Mouse (Mus musculus): ENCODE measurements around the gene Ipo4. TPM values are rescaled to one million over a fixed set of nuclear protein-coding genes. Genes with fewer than 3 reads are reported as not detected.

The Ipo4 gene
- polyA plus RNA-seq (2015; fragmentation: Nextera tagmentation; extraction: Ambion mirVana) = 23.4 and 24.6 TPM in 2 replicates

DNA sequence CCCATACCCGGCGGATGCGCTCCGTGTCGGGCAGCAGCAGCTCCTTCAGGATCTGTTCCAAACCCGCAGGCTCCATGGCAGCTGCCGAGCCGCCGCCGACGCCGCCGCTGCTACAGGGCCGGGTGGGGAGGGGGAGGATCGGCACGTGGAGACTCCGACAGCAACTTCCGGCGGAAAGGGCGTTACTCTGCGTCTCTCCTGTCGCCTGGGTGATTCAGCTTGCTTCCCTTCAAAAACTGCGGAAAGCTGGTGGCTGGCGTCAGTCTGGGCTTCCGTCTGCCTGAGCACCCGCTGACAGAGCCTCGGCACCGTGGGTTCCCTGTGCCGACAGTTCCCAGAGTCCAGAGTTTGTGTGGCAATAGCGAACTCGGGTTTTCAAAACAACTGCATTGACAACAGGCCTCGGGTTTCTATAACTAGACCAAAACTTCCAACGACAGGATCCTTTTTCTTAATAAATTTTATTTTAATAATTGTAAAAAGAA lies at the start of gene Ipo4:
Gene Ipo4 (minus strand): TSS at position 435 of the 485 bp plus-strand sequence.
- peak within 1 kb of the TSS; percentile 49; the same call in 1 of the 2 replicates for H3K27ac ChIP-seq (ENCODE audit: low read length)
- peak within 1 kb of the TSS; percentile 60 for H3K9ac ChIP-seq (ENCODE audit: low read depth, low read length)
- H3K27me3 ChIP-seq (ENCODE audit: control insufficient read depth, insufficient read depth, low read depth, low read length) = no peaks in the 10 kb centered on the region
- ATAC-seq (ENCODE audit: low read depth) = peak; percentile 82
- H3K4me1 ChIP-seq (ENCODE audit: control insufficient read depth, low read depth, low read length) = peaks cover 12% of the 10 kb centered on the region
- H3K4me3 ChIP-seq (ENCODE audit: low read depth, low read length) = peak within 1 kb of the TSS; percentile 65
- H3K9me3 ChIP-seq (replicated peaks; ENCODE audit: control insufficient read depth, low read length) = no peaks in the 10 kb centered on the region
- 1% methylated on average over 33 of the region's 33 CpGs for WGBS (ENCODE audit: insufficient replicate concordance)
- peak within 1 kb of the TSS; percentile 93 for H3K4me2 ChIP-seq (ENCODE audit: low read depth, low read length)
- H3K36me3 ChIP-seq (ENCODE audit: control insufficient read depth, insufficient read depth) = peaks cover 27% of the 10 kb centered on the region

DNA sequence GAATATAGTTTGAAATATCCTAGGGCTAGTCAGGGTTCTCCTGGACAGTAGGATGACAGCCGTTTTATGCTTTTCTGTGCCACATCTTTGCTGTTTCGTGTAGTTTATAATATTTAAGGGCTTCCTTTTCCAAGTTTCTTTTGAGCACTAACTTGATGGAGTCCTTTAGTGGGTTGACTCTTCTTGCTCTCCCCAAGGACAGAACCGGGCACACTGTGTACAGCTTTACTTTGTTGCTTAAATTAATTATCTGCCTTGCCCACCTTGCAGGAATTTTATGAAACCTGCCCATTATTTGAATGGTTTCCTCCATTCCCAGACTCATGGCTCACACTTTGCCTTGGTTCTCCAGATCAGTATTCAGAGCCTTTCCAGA lies 46.3 kb upstream of the Ipo4 start:
- Histone ChIP-seq H3K4me2 (ENCODE audit: low read depth, low read length) (peak overlapping the region; percentile 83), H3K4me1 (ENCODE audit: control insufficient read depth, low read depth, low read length) (peaks cover 13% of the 10 kb centered on the region), H3K36me3 (ENCODE audit: control insufficient read depth, insufficient read depth) (peaks cover 30% of the 10 kb centered on the region), H3K27ac (ENCODE audit: low read length) (peak overlapping the region; percentile 95), H3K9ac (ENCODE audit: low read depth, low read length) (peak overlapping the region; percentile 82), H3K9me3 (replicated peaks; ENCODE audit: control insufficient read depth, low read length) (no peaks in the 10 kb centered on the region), H3K27me3 (ENCODE audit: control insufficient read depth, insufficient read depth, low read depth, low read length) (no peaks in the 10 kb centered on the region), H3K4me3 (ENCODE audit: low read depth, low read length) (peak overlapping the region; percentile 74)
- WGBS (ENCODE audit: insufficient replicate concordance) = 11% methylated on average over 3 of the region's 3 CpGs
- no peak for ATAC-seq (ENCODE audit: low read depth)

DNA sequence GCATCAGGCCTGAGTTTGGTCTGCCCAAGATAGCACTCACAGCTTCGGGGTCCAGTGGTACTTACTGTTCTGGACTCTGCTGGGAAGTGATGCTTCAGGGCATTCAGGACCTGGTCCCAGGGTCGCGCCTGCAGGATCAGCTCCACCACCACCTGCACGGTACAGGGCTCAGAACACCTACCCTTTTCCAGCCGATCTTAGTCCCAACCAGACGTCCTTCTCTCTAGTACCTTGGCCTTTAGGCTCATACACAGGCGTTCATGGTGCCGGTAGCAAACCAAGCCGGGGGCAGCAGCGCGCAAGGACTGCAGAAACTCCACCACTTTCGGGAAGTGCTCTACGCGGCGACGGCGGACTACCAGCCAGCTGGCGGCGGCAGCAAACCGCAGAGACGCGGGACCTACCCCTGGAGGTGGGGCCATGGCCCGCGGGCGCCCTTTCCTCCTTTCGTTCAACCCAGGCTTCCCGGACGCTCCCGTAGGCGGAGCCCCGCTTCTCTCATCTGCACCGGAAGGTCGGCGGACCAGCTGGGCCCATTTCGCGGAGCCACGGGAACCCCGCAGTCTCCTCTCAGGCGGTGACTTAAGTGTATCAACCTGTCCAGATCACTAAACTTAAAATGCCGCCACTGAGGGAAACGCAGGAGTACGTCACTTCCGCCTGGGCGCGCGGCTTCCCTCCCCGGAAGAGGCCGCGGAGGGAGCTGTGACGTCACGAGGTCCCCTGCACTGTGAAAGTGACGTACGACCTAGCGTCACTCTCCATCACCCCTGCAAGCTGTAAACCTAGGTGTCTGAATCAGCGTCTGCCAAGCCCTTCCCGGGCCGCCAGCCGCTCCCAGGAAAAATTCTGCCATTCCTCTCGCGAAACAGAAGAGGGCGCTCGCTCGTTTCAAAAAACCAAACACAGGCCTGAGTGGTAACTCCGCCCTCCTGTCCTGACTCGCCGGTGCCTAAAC lies 45.7 kb upstream of the Ipo4 start, which contains the start of gene Tinf2:
Gene Tinf2 (minus strand): TSS at position 661 of the 958 bp plus-strand sequence.
- H3K4me2 ChIP-seq (ENCODE audit: low read depth, low read length) = peak within 1 kb of the TSS; percentile 83
- peak within 1 kb of the TSS; percentile 95 for H3K27ac ChIP-seq (ENCODE audit: low read length)
- H3K4me3 ChIP-seq (ENCODE audit: low read depth, low read length) = peak within 1 kb of the TSS; percentile 74
- peaks cover 37% of the 10 kb centered on the region for H3K36me3 ChIP-seq (ENCODE audit: control insufficient read depth, insufficient read depth)
- ATAC-seq (ENCODE audit: low read depth) = peak; percentile 96
- under 1% methylated on average over 66 of the region's 66 CpGs for whole genome bisulfite sequencing (ENCODE audit: insufficient replicate concordance)
- peaks cover 13% of the 10 kb centered on the region for H3K4me1 ChIP-seq (ENCODE audit: control insufficient read depth, low read depth, low read length)
- H3K27me3 ChIP-seq (ENCODE audit: control insufficient read depth, insufficient read depth, low read depth, low read length) = no peaks in the 10 kb centered on the region
- H3K9ac ChIP-seq (ENCODE audit: low read depth, low read length) = peak within 1 kb of the TSS; percentile 82
- H3K9me3 ChIP-seq (replicated peaks; ENCODE audit: control insufficient read depth, low read length) = no peaks in the 10 kb centered on the region

DNA sequence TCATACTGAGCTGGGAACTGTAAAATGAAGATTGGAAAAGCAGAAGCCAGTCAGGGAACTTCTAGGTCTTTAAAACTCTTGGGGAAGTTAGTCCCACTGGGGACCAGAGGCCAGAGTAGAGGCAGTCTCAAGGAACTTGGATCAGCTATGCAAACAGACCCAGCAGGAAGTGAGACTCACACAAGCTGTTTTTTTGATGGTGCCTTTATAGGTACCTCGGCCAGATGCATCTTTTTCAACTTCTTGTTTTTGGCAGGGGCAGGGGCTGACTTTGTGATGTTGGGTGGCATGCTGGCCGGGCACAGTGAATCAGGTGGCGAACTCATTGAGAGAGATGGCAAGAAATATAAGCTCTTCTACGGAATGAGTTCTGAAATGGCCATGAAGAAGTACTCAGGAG lies 41.9 kb upstream of the Ipo4 start:
- Histone ChIP-seq H3K27ac (ENCODE audit: low read length) (no peak overlapping the region), H3K4me2 (ENCODE audit: low read depth, low read length) (no peak overlapping the region), H3K4me1 (ENCODE audit: control insufficient read depth, low read depth, low read length) (peaks cover 18% of the 10 kb centered on the region), H3K4me3 (ENCODE audit: low read depth, low read length) (no peak overlapping the region), H3K9ac (ENCODE audit: low read depth, low read length) (no peak overlapping the region), H3K9me3 (replicated peaks; ENCODE audit: control insufficient read depth, low read length) (no peaks in the 10 kb centered on the region), H3K36me3 (ENCODE audit: control insufficient read depth, insufficient read depth) (peaks cover 48% of the 10 kb centered on the region), H3K27me3 (ENCODE audit: control insufficient read depth, insufficient read depth, low read depth, low read length) (no peaks in the 10 kb centered on the region)
- ATAC-seq (ENCODE audit: low read depth) = no peak
- 73% methylated on average over 4 of the region's 4 CpGs for WGBS (ENCODE audit: insufficient replicate concordance)

DNA sequence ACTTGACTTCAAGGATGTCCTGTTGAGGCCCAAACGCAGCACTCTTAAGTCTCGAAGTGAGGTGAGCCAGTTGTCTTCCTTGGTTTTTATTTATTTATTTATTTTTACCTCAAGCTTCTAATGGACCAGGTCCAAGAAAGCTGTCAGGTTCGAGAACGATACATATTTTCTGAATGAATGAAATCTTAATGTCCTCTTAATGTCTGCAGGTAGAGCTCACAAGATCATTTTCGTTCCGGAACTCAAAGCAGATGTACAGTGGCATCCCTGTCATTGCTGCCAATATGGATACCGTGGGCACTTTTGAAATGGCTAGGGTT lies 36.9 kb upstream of the Ipo4 start:
- ATAC-seq (ENCODE audit: low read depth) = no peak
- H3K27ac ChIP-seq (ENCODE audit: low read length) = peak overlapping the region; percentile 92

DNA sequence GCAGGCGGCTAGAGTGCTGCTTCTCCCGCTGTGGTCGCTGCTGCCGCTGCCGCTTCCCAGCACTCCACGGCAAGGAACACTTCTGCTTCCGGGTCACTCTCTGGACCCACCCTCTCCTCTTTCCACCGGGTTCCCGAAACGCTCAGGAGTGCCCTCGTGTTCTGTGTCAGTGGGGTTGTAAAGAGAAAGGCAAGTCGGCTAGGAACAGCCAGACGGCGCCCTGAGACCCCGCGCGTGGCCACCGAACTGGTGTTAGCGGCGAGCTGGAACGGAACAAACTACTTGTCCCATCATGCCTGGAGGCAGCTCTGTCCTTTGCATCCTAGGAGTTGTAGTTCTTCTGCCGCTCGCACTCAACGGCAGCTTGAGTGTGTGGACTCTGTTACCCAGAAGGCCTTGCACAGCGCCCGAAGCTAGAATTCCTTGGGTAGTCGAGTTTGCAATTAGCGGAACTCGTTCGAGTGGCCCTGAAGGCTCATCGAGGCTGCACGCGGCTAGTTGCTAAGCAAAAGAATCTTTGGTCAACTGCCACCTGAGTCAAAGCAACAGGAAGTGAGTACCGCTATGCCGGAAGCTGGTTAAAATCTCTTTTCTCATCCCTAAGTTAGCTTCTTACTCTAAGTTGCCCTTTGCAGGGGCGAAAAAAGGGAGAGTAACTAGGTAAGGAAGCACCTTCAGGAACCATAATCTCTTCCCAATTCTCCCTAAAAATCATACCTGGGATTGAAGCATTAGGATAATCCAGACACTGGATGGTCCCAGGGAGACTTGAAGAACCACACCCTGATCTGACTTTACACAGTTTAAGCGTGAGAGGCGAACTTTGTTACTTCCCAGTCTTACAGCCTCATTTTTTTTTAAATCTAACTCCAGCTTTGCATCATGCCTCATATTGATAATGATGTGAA lies 36.3 kb upstream of the Ipo4 start, which contains the start of the genes Gmpr2 and Nedd8:
Gene Gmpr2 (plus strand): TSS at position 109 of the 908 bp plus-strand sequence.
Gene Nedd8 (minus strand): TSS at position 292 of the 908 bp plus-strand sequence.
- Histone ChIP-seq H3K4me2 (ENCODE audit: low read depth, low read length) (peak within 1 kb of the TSS; percentile 88), H3K27ac (ENCODE audit: low read length) (peak within 1 kb of the TSS; percentile 92), H3K4me1 (ENCODE audit: control insufficient read depth, low read depth, low read length) (peaks cover 20% of the 10 kb centered on the region), H3K27me3 (ENCODE audit: control insufficient read depth, insufficient read depth, low read depth, low read length) (no peaks in the 10 kb centered on the region), H3K36me3 (ENCODE audit: control insufficient read depth, insufficient read depth) (peaks cover 18% of the 10 kb centered on the region), H3K9me3 (replicated peaks; ENCODE audit: control insufficient read depth, low read length) (no peaks in the 10 kb centered on the region), H3K9ac (ENCODE audit: low read depth, low read length) (peak within 1 kb of the TSS; percentile 85), H3K4me3 (ENCODE audit: low read depth, low read length) (peak within 1 kb of the TSS; percentile 96)
- WGBS (ENCODE audit: insufficient replicate concordance) = under 1% methylated on average over 38 of the region's 38 CpGs
- ATAC-seq (ENCODE audit: low read depth) = peak; percentile 99

More for the DNA sequence above, 36.9 kb upstream of the Ipo4 start:
- peak overlapping the region; percentile 86 for H3K4me2 ChIP-seq (ENCODE audit: low read depth, low read length)
- peaks cover 24% of the 10 kb centered on the region for H3K36me3 ChIP-seq (ENCODE audit: control insufficient read depth, insufficient read depth)
- H3K9ac ChIP-seq (ENCODE audit: low read depth, low read length) = peak overlapping the region; percentile 55
- peak overlapping the region; percentile 96 for H3K4me3 ChIP-seq (ENCODE audit: low read depth, low read length)
- no peaks in the 10 kb centered on the region for H3K27me3 ChIP-seq (ENCODE audit: control insufficient read depth, insufficient read depth, low read depth, low read length)
- H3K4me1 ChIP-seq (ENCODE audit: control insufficient read depth, low read depth, low read length) = peaks cover 20% of the 10 kb centered on the region
- H3K9me3 ChIP-seq (replicated peaks; ENCODE audit: control insufficient read depth, low read length) = no peaks in the 10 kb centered on the region
- 56% methylated on average over 7 of the region's 7 CpGs for WGBS (ENCODE audit: insufficient replicate concordance)

DNA sequence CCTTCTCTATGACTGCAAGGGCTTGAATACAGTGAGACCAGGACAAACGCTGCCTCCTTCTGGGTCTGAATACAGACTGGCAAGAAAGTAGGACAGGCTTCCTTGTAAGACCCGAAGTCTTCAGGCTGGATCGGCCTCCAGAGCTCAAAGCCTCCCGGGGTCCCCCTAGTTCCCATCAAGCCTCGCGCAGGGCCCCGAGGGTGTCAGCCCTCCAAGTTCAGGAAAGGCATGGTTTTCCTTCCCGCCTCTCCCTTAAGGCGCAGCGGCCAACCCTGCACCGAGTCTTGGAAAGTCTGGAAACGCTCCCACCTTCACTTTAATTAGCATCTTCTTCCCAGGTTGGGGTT lies 35.7 kb upstream of the Ipo4 start:
- 0% methylated on average over 12 of the region's 12 CpGs for WGBS (ENCODE audit: insufficient replicate concordance)
- peak; percentile 12; the same call in 1 of the 2 replicates for ATAC-seq (ENCODE audit: low read depth)
- peaks cover 14% of the 10 kb centered on the region for H3K36me3 ChIP-seq (ENCODE audit: control insufficient read depth, insufficient read depth)

DNA sequence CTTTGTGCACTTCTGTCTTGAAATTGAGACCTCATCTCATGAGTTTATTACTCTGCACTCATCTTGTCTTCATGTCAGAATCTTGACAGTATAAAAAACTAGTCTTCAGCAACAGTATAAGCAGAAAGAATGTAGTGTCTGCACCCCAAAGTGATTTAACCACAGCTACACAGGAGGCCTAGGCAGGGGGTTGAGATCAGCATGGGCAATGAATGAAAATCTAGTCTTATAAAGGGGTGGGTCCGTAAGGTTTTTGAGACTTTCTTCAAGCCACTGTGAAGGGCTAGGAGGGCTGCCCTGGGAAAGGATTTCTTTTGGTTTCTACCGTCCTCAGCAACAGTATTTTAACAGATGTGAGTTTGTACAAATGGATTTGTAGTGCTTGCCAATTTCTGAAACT lies 24.9 kb upstream of the Ipo4 start:
- 59% methylated on average over 2 of the region's 2 CpGs for WGBS (ENCODE audit: insufficient replicate concordance)
- ATAC-seq (ENCODE audit: low read depth) = no peak
- H3K9ac ChIP-seq (ENCODE audit: low read depth, low read length) = peak overlapping the region; percentile 67

More for the DNA sequence above, 35.7 kb upstream of the Ipo4 start:
- peak overlapping the region; percentile 96 for H3K4me3 ChIP-seq (ENCODE audit: low read depth, low read length)
- H3K9me3 ChIP-seq (replicated peaks; ENCODE audit: control insufficient read depth, low read length) = no peaks in the 10 kb centered on the region
- H3K9ac ChIP-seq (ENCODE audit: low read depth, low read length) = peak overlapping the region; percentile 85
- H3K4me1 ChIP-seq (ENCODE audit: control insufficient read depth, low read depth, low read length) = peaks cover 20% of the 10 kb centered on the region
- peak overlapping the region; percentile 88 for H3K4me2 ChIP-seq (ENCODE audit: low read depth, low read length)
- H3K27me3 ChIP-seq (ENCODE audit: control insufficient read depth, insufficient read depth, low read depth, low read length) = no peaks in the 10 kb centered on the region
- peak overlapping the region; percentile 92 for H3K27ac ChIP-seq (ENCODE audit: low read length)

More for the DNA sequence above, 24.9 kb upstream of the Ipo4 start:
- Histone ChIP-seq H3K9me3 (replicated peaks; ENCODE audit: control insufficient read depth, low read length) (no peaks in the 10 kb centered on the region), H3K27me3 (ENCODE audit: control insufficient read depth, insufficient read depth, low read depth, low read length) (no peaks in the 10 kb centered on the region), H3K36me3 (ENCODE audit: control insufficient read depth, insufficient read depth) (peaks cover 8% of the 10 kb centered on the region), H3K4me3 (ENCODE audit: low read depth, low read length) (peak overlapping the region; percentile 73), H3K4me2 (ENCODE audit: low read depth, low read length) (peak overlapping the region; percentile 69), H3K27ac (ENCODE audit: low read length) (peak overlapping the region; percentile 45; the same call in 1 of the 2 replicates), H3K4me1 (ENCODE audit: control insufficient read depth, low read depth, low read length) (peaks cover 17% of the 10 kb centered on the region)
